Mouse (Mus musculus) liver, adult 10 weeks (tissue): ENCODE measurements around the gene Fxr2. TPM values are rescaled to one million over a fixed set of nuclear protein-coding genes. Genes with fewer than 3 reads are reported as not detected.

Experiments
- polyA plus RNA-seq: library from polyadenylated mRNA; stranded (reverse); fragments of 350-450 nt; fragmentation: Illumina TruSeq; extraction: RNeasy Lipid Tissue Mini Kit (QIAGEN cat#74804); gene quantifications from one replicate; pipeline ENCODE4 v1.2.3, GENCODE M21; 2014; ENCODE audit warnings: low read depth, low replicate concordance

The Fxr2 gene
- polyA plus RNA-seq, result 7.8 TPM

DNA sequence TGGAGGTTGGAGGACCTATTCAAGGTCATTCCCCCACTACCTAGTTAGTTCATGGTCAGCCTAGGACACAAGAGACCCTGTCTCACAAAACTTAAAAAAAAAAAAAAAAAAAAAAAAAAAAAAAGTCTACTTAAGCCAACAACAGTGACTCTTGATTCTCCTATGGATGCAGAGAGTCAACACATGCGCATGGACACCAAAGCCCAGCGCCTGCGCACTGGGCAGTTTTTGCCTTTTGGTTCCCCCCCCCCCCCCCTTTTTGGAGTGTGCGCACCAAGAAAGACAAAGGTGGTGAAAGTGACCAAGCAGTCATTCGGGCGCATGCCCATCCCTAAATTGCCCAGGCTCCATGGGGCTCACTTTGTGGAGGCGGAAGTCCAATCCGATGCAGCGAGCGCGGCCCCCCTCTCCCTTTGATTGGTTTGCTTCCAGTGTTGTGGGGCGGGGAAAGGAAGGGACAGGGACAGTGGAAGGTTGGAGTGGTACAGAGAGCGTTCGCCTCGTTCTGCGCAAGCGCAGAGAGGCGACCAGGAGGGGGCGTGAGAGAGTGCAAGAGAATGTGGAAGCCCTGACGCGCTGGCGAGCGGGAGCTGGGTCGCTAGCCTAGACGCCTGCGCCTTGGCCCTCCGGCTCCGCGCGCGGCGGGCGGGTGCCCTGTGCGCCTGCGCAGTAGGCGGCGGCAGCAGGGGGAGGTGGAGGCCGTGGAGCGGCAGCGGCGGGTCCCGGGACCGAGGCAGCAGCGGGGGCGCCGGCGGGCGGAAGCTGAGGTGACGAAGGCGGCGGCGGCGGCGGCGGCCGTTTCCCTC lies at the start of gene Fxr2:
TSS of gene Fxr2 (plus strand) at position 707 of the 806 bp plus-strand sequence.

DNA sequence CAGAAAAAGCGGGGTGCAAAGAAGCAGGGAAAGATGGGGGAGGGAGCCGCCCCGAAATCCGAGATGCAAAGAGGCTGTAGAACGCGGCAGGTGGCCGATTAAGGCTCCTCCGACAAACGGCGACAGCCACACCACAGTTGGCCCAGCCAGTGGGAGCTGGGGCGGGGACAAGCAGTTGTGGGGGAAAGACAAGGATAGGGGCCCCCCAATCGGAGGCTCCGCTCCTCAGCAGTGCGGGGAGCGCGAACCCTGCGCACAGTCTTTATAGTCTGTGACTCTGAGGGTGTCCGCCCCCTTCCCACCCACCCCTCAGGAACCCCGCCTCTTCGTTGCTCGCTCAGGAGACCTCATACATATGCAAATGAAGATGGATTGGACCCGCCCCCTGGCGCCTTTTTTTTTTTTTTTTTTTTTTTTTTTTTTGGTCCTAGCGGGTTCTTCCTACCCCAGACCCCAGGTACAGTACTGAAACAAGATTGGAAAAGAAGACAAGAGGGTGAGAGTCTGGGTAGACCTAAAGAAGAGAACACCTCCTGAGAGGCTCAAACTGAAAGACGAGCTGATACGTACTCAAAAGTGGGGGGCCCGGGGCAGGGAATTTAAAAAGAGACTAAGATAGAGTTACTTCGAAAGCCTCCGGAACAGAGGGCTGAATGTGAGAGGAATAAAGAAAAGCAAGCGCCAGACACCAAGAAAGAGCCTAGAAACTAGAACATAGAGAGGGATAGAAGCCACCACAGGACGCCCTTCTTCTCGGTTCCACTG lies 26.9 kb upstream of the Fxr2 start, which contains the start of gene Atp1b2:
TSS of gene Atp1b2 (minus strand) at position 217 of the 765 bp plus-strand sequence.

DNA sequence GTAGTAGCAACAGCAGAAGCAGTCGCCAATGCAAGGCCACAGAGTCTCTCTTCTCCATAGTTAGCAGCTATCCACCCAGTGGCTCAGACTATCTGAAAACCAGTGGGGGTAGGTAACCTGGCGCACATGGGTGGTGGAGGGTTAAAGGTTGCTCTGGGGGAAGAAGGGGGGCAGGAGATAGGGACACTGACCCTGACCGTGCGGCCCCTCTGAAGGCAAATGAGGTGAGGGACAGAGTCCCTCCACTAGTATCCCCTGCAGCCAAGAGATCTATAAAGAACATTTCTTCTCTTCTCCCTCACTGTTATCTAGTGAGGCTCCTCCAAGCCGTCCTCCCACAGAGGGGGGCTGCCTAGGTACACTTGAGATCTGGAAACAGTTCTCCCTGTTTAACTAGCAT lies 15.0 kb upstream of the Fxr2 start, which contains the start of gene Shbg:
TSS of gene Shbg (minus strand) at position 101 of the 400 bp plus-strand sequence.

DNA sequence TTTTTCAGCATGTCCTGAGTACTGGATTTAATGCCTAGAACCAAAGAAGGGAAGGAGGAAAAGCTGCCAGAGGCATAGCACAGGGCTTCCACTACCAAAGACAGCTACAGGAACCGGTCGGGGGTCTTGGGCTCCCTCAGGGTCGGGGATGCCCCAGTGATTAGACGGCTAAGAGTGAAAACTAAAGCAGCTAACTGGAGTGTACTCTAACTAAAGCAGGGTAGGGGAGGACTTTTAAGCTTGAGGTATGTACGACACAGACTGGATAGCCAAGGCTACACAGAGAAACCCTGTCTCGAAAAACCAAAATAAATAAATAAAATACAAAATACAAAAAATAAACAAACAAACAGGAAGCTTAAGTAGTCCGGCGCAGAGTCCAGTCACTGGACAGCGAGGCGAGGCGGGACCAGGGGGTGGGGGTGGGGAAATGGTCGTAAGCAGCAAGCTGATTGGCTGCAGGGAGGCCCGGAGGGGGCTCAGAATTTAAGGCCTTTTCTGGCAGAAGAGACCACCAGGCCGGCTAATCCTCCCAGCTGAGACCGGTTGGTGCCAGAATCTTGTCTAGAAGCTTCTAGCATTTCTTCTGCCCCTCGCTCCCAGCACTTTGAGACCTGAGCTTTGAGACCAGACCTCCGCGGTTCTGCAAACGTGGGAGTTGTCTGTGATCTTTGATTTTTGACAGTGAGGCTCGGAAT lies 11.1 kb upstream of the Fxr2 start, which contains the start of gene Sat2:
TSS of gene Sat2 (plus strand) at position 454 of the 698 bp plus-strand sequence.

DNA sequence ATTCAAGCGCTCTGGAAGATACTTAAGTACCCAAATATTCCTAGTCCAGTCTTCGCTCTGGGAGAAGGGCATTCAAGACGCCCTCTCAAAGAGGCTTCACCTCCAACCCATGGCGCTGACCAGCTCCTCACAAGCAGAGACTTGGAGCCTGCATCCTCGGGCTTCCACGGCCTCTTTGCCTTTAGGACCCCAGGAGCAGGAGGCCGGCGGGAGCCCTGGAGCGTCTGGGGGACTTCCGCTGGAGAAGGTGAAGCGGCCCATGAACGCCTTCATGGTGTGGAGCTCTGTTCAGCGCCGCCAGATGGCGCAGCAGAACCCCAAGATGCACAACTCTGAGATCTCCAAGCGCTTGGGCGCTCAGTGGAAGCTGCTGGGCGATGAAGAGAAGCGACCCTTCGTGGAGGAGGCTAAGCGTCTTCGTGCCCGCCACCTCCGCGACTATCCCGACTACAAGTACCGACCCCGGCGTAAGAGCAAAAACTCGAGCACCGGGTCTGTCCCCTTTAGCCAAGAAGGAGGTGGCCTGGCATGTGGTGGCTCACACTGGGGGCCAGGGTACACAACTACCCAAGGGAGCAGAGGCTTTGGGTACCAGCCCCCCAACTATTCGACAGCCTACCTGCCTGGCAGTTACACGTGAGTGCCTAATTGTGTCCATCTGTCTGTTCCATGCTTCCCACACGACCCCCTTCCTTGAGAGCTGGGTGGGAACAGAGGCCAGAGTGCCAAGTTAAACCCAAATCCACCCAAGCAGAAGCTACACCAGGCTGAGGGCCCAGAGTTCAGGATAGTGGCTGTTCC lies 22.7 kb downstream of the Fxr2 start, which contains the start of gene Sox15:
TSS of gene Sox15 (plus strand) at position 51 of the 801 bp plus-strand sequence.

DNA sequence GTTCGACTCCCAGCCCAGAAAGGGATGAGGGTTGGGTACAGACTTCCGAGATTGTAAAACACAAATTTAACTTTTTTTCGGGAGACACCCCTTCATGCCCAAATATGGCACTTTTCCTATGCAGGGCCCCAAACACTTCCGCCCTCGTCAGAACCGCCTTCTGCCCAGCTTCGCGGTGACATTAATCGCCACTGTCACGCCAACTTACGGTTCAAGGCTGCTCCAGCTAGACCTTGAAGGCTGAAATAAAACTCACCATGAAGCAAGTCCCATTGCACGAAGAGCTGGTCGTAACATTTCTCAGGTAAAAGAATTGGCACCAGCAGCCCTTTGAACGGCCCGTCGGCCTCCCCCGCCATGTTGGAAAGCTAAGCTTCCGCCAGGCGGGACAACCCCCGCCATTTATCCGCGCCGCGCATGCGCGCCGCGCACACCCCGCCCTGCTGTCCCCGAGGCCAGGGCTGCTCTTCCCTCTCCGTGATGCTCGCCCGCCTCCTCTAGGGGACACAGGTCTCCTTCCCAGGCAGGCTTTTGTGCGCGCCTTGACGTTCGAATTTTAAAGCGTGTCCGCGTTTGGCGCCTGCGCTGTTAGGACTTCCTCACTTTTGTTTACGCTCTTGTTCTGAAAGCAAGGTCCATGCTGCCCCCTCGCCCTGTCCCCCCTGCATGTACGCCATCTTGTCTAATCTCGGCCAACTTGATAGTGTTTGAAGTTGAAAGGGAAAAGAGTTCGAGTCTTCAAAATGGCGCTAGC lies 29.6 kb downstream of the Fxr2 start, which contains the start of gene Mpdu1:
TSS of gene Mpdu1 (minus strand) at position 430 of the 754 bp plus-strand sequence.

DNA sequence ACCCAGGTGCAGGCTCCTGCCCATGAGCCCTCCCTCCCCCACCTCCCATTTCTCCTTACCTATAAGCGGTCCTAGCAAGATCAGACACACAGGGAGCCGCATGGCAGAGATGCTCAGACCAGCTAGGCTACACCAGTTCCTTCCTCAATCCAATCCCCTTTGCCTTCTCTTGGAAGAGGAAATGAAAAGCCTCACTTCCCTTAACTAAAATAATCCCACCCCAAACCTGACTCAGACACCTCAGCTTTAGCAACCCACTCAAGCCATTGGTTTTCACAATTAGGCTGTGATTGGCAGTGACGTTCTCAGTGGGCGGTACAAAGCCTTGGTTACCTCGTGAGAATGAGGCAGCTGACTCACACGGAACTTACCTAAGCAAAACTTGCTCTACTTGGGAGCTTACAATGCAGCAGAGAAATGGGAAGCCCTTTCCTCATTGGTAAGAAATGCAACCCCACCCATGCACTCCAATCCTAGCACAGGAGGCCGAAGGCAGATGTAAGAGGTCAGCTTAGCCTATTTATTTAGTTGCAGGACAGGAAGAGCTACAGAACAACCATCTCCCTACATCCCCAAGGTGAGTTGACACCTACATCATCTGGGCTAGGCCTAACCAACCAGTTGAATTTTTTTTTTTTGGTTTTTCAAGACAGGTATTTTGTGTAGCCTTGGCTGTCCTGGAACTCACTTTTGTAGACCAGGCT lies 33.3 kb downstream of the Fxr2 start, which contains the start of gene Cd68:
TSS of gene Cd68 (minus strand) at position 193 of the 704 bp plus-strand sequence.

DNA sequence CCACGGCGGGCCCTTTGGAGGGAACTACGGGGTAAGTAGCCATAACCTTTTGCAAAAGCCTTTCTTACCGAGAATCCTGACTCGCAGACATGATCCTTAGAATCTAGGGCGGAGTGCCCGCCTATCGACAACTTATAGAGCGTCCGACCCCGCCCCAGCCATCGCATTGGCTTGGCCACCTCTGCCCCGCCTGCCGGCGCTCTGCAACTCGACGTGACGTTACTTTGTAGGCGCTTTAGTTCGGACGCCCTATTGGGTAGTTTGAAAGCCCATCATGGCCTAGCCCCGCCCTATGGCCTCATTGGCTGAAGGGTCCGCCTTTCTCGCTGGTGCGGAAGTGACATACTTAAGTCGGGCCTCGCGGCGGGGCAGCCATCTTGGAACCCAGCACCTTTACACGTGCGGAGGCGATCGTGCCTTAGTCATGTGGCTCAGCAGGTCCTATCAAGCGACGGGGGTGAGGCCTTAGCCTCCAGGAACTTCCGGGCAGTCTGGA lies 39.5 kb downstream of the Fxr2 start, which contains the start of gene Eif4a1:
TSS of gene Eif4a1 (minus strand) at position 213 of the 496 bp plus-strand sequence.

DNA sequence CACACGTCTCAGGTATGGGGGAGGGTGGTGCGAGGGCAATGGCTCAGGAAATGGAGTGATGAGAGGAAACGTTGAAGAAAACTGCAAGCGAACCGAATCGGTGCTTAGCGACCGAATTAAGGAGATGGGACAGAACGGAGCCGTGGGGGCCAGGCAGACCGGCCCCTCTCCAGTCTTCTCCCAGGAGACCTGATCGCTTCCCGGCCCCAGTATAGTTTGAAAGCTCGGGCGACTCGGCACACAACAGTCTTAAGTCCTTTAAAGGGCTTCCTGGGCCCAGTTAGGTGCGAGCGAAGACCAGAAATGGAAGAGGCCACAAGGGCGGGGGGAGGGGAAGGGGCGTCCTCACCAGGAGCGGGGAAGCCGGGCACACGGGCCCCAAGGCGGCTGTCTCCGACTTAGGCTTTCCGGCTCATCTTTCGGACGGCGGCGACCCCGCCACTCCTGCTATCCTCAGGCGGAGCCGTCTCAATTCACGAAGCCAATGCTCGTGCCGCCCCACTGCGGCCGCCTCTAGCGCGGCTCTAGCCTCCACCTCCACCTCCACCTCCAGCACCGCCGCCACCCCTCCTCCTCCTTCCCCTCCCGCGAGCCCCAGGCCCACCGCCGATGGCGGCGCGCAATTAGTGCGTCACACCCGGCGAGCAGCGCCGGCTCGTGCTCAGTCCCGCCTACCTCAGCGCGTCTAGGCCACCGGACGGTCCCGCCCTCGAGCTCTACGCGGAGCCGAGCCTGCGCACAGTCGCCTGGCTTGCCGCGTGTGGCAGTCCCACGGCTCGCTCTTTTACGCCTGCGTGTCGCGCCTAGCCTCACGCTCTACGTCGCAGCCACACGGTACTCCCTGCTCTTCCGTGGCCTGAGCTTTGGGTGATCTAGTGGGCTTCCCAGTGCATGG lies 48.8 kb downstream of the Fxr2 start, which contains the start of gene Senp3:
TSS of gene Senp3 (minus strand) at position 771 of the 895 bp plus-strand sequence.

DNA sequence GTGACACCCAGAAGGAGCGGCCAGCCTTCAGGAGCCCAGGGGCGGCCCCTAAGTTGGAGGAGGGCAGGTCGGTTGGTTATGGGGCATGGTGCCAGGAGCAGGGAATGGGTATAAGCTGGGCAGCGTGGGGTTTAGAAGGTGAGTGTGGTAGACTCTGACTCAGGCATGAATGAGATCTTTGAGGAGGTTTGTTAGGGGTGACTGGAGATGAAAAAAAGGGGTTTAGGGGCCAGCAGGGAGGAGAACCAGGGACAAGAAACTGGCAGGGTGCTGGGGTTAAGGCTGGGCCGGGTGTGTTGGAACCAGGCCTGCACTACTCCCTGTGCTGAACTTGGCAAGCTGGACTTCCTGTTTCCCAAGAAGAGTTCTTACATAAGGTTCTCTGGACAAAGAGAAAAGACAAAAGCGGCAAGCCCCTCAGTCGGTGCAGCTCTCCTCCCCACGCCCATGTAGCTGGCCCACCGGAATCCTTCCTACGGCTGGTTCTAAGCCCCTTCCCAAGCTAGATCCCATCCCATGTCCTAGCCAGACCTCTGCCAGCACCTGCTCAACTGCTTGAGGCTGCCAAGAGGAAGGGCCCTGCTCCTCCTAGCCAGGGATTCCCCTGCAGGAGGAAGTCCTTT lies 52.8 kb downstream of the Fxr2 start, which contains the start of gene Tnfsf13:
TSS of gene Tnfsf13 (minus strand) at position 259 of the 623 bp plus-strand sequence.

DNA sequence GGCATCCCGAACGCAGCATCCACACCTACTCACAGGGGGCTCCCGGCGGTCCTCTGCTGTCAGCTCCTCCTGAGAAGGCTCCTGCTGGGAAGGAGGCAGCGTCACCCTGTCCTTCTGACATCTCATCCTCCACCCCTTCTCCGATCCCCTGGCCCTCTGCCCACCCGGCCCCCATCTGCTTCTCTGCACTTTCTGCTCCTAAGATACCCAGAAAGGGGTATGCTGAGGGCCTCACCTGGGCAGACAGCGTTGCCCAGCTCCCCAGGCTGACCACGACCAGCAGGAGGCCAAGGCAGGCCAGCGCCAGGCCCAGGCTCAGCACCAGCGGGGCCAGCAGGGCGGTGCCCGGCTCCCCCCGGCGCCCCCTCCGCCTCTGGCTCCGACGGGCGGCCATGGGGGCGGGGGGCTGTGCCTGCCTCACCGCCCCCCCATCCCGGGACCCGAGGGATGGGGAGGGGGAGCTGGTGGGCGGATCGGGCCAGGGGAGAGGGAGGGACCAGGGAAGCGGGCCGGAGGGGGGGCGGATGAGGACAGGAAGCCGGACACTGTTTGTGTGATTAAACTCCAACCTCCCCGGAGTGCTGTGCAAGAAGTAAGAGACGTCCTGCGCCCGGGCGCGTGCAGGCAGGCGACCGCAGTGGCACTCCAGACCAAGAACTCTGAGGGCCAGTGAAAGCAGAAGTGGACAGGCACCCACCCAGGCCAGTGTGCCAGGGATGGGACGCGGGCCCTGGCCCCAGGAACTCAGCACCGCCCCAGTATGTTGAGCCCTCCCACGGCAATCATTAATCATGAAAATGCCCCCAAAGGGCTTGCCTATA lies 62.8 kb downstream of the Fxr2 start, which contains the start of the genes Tnfsf12 and Tnfsfm13:
TSS of gene Tnfsf12 (minus strand) at position 489 of the 821 bp plus-strand sequence.
TSS of gene Tnfsfm13 (minus strand) at position 738 of the 821 bp plus-strand sequence.

Other genes starting within 250 kb of the Fxr2 start
- 5.9 TPM for gene Naa38, start 237.5 kb upstream of the Fxr2 start, polyA plus RNA-seq
- 31.9 TPM for gene Cyb5d1, start 237.4 kb upstream of the Fxr2 start, polyA plus RNA-seq
- not detected for gene Tmem88, start 234.8 kb upstream of the Fxr2 start, polyA plus RNA-seq
- 1.9 TPM for gene Kdm6b, start 219.3 kb upstream of the Fxr2 start, polyA plus RNA-seq
- gene Dnah2, start 83.9 kb upstream of the Fxr2 start, polyA plus RNA-seq, result not detected
- not detected for gene Efnb3, start 72.8 kb upstream of the Fxr2 start, polyA plus RNA-seq
- gene Wrap53, start 52.7 kb upstream of the Fxr2 start, polyA plus RNA-seq, result 1.1 TPM
- gene Trp53, start 52.6 kb upstream of the Fxr2 start, polyA plus RNA-seq, result 3.8 TPM
- gene Atp1b2, start 27.0 kb upstream of the Fxr2 start, polyA plus RNA-seq, result 0.13 TPM
- not detected for gene Shbg, start 15.1 kb upstream of the Fxr2 start, polyA plus RNA-seq
- gene Sat2, start 11.0 kb upstream of the Fxr2 start, polyA plus RNA-seq, result 8.5 TPM
- not detected for gene Sox15, start 22.3 kb downstream of the Fxr2 start, polyA plus RNA-seq
- gene Mpdu1, start 29.7 kb downstream of the Fxr2 start, polyA plus RNA-seq, result 22.1 TPM
- gene Cd68, start 33.2 kb downstream of the Fxr2 start, polyA plus RNA-seq, result 3.8 TPM
- 340 TPM for gene Eif4a1, start 39.4 kb downstream of the Fxr2 start, polyA plus RNA-seq
- gene Senp3, start 49.1 kb downstream of the Fxr2 start, polyA plus RNA-seq, result 33.7 TPM
- gene Tnfsf13, start 52.8 kb downstream of the Fxr2 start, polyA plus RNA-seq, result 2.8 TPM
- 1.5 TPM for gene Tnfsf12, start 62.9 kb downstream of the Fxr2 start, polyA plus RNA-seq
- gene Tnfsfm13, start 63.1 kb downstream of the Fxr2 start, polyA plus RNA-seq, result not detected
- 7.7 TPM for gene Polr2a, start 125.6 kb downstream of the Fxr2 start, polyA plus RNA-seq
- not detected for gene Slc35g3, start 129.0 kb downstream of the Fxr2 start, polyA plus RNA-seq
- gene Zbtb4, start 132.9 kb downstream of the Fxr2 start, polyA plus RNA-seq, result 4.1 TPM
- gene Chrnb1, start 163.0 kb downstream of the Fxr2 start, polyA plus RNA-seq, result 0.58 TPM
- 0.29 TPM for gene Fgf11, start 168.9 kb downstream of the Fxr2 start, polyA plus RNA-seq
- gene Tmem102, start 172.6 kb downstream of the Fxr2 start, polyA plus RNA-seq, result 3.6 TPM
- gene Gm39566, start 182.3 kb downstream of the Fxr2 start, polyA plus RNA-seq, result not detected
- gene Spem2, start 185.5 kb downstream of the Fxr2 start, polyA plus RNA-seq, result not detected
- not detected for gene Spem1, start 189.2 kb downstream of the Fxr2 start, polyA plus RNA-seq
- gene Nlgn2, start 204.8 kb downstream of the Fxr2 start, polyA plus RNA-seq, result 0.11 TPM
- gene Tmem256, start 205.5 kb downstream of the Fxr2 start, polyA plus RNA-seq, result 58.8 TPM
- 1.1 TPM for gene Plscr3, start 213.4 kb downstream of the Fxr2 start, polyA plus RNA-seq
- gene Tnk1, start 225.7 kb downstream of the Fxr2 start, polyA plus RNA-seq, result not detected
- not detected for gene Tmem95, start 245.0 kb downstream of the Fxr2 start, polyA plus RNA-seq
- 0.42 TPM for gene Kctd11, start 248.4 kb downstream of the Fxr2 start, polyA plus RNA-seq